Mouse (Mus musculus) embryonic facial prominence, embryonic 14.5 days (tissue): ENCODE measurements around the gene Fetub. TPM values are rescaled to one million over a fixed set of nuclear protein-coding genes. Genes with fewer than 3 reads are reported as not detected.

Experiments used
- ATAC-seq: fragments of 200-750 bp; cut with Nextera tagmentation; 2 replicates; pipeline ENCODE4 v1.8.0; 2017; ENCODE audit warnings: low read depth, moderate number of reproducible peaks, moderate TSS enrichment
- DNase-seq: peaks from one replicate; pipeline ENCODE4 v3.0.0-alpha.2; 2015; ENCODE audit warnings: low spot score
- H3K27ac ChIP-seq: fragments of 300-500 bp; sonication (generic); replicated peaks from 2 replicates; pipeline ENCODE4 v1.5.1; 2014; ENCODE audit warnings: low read depth, mild to moderate bottlenecking, low read length, moderate library complexity
- H3K27me3 ChIP-seq: fragments of 300-500 bp; sonication (generic); replicated peaks from 2 replicates; pipeline ENCODE4 v1.6.1; 2014; ENCODE audit warnings: low read length; ENCODE audit not compliant: control insufficient read depth, insufficient read depth
- H3K36me3 ChIP-seq: fragments of 300-500 bp; sonication (generic); 2 replicates; pipeline ENCODE4 v1.6.1; 2014; ENCODE audit warnings: low read length, mixed read lengths; ENCODE audit not compliant: control insufficient read depth, insufficient read depth
- H3K4me1 ChIP-seq: fragments of 300-500 bp; sonication (generic); 2 replicates; pipeline ENCODE4 v1.6.1; 2014; ENCODE audit warnings: antibody characterized with exemption, low read length; ENCODE audit not compliant: control insufficient read depth, insufficient read depth
- H3K4me2 ChIP-seq: fragments of 300-500 bp; sonication (generic); 2 replicates; pipeline ENCODE4 v1.6.1; 2014; ENCODE audit warnings: low read depth, mild to moderate bottlenecking, low read length, moderate library complexity, mixed read lengths
- H3K4me3 ChIP-seq: fragments of 300-500 bp; sonication (generic); 2 replicates; pipeline ENCODE4 v1.5.1; 2014; ENCODE audit warnings: low read depth, mild to moderate bottlenecking, low read length
- H3K9ac ChIP-seq: fragments of 300-500 bp; sonication (generic); 2 replicates; pipeline ENCODE4 v1.6.1; 2014; ENCODE audit warnings: low read depth, mild to moderate bottlenecking, low read length, moderate library complexity, mixed read lengths
- H3K9me3 ChIP-seq: fragments of 300-500 bp; sonication (generic); 2 replicates; pipeline ENCODE4 v1.6.1; 2016; ENCODE audit warnings: low read length; ENCODE audit not compliant: control insufficient read depth
- WGBS: fragments of 180-500 bp; shearing (Covaris S2); extraction: QIAGEN DNeasy Blood & Tissue Kit; methylation state at CpG from one replicate; pipeline ENCODE4 v1.1.7; 2014; 5-methylcytosine and 5-hydroxymethylcytosine counted together
- polyA plus RNA-seq: library from polyadenylated mRNA; unstranded; fragments of >200 nt; fragmentation: Nextera tagmentation; extraction: Ambion mirVana; gene quantifications from 2 replicates; pipeline ENCODE4 v1.2.1, GENCODE M21; 2014

Gene Fetub
- polyA plus RNA-seq, 1 experiment from 2014 or later, result 1.8 TPM

DNA sequence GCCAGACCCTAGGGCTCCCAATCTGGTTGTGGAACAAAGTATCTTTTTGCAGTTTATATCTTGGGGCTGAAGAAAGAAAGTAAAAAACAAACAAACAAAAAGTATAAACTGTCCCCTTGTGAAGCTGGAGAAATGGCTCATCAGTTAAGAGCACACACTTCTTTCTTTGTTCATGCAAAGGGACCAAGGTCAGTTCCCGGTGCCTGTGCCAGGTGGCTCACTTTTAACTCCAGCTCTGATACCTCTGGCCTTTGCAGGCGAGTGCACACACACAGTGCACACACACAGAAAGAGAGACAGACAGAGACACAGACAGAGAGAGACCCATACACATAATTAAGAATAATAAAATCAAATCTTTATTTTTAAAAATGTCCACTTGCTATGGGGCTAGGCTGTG is 21.5 kb upstream of the Fetub start:
- no peaks in the 10 kb centered on the region for H3K27me3 ChIP-seq
- WGBS, result 72% methylated on average over 2 of the region's 2 CpGs
- H3K4me2 ChIP-seq, result no peak overlapping the region
- no peaks in the 10 kb centered on the region for H3K36me3 ChIP-seq
- no peak overlapping the region for H3K27ac ChIP-seq
- H3K4me3 ChIP-seq, result no peak overlapping the region
- H3K9me3 ChIP-seq, result no peaks in the 10 kb centered on the region
- no peak overlapping the region for H3K9ac ChIP-seq
- no peaks in the 10 kb centered on the region for H3K4me1 ChIP-seq
- DNase-seq (no peak), ATAC-seq (no peak)

DNA sequence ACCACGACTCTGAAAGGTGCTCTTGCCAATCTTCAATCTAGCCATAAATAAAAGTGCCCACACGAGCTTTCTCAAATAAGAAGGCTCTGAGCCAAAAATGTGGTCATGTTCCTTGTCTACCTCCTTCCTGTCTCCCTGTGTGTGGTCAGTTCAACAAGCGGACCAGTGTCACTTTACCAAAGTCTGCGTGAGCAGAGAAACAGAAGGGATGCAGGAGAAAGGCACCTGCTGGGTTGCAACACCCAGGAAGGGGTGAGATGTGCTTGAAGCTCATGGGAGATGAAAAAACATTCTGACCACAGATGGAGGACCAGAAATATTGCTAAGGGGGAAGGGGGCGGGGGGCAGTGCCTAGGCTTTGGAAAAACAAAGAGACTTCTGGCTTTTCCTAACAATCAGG is 18.8 kb upstream of the Fetub start:
- no peak overlapping the region for H3K4me3 ChIP-seq
- ATAC-seq, result no peak
- H3K27ac ChIP-seq, result no peak overlapping the region
- no peaks in the 10 kb centered on the region for H3K4me1 ChIP-seq
- 60% methylated on average over 5 of the region's 5 CpGs for WGBS
- no peaks in the 10 kb centered on the region for H3K36me3 ChIP-seq
- no peaks in the 10 kb centered on the region for H3K27me3 ChIP-seq
- H3K9me3 ChIP-seq, result no peaks in the 10 kb centered on the region
- no peak overlapping the region for H3K9ac ChIP-seq
- no peak for DNase-seq
- H3K4me2 ChIP-seq, result no peak overlapping the region

DNA sequence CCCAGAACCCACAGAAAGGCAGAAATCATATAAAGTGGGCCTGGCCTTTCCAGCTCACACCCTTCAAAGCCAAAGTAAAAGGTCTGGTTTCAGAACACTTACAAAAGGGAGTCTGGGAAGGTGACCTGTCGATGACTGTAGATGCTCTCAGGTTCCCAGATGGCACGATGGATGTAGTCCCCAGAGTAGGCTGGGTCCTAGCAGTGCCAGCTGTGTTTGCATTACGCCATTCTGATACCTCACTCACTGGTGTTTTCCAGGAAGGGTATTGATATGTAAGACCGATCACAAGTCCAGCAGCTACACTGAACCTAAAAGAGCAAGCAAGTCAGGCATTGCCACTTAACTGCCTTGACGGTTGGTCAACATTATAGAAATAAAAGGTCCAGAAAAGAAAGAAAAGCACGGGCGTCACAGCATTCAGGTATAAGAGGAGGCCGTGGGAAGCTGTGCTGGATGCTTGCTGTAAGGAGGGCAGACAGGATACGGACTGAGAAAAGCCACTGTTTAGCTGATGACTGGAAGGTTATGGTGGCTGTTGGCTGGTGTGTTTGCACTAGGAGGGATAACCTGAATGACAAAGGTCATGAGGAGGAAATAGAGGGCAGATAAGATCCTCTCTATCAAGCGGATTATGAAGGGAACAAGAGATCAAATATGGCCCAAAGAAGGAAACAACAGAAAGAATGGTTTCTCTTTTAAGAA is 18.1 kb upstream of the Fetub start:
- Histone ChIP-seq H3K27me3 (no peaks in the 10 kb centered on the region), H3K4me1 (no peaks in the 10 kb centered on the region), H3K36me3 (no peaks in the 10 kb centered on the region), H3K4me2 (no peak overlapping the region), H3K4me3 (no peak overlapping the region), H3K27ac (no peak overlapping the region), H3K9me3 (no peaks in the 10 kb centered on the region), H3K9ac (no peak overlapping the region)
- DNase-seq, result no peak
- WGBS, result 82% methylated on average over 10 of the region's 10 CpGs
- no peak for ATAC-seq

DNA sequence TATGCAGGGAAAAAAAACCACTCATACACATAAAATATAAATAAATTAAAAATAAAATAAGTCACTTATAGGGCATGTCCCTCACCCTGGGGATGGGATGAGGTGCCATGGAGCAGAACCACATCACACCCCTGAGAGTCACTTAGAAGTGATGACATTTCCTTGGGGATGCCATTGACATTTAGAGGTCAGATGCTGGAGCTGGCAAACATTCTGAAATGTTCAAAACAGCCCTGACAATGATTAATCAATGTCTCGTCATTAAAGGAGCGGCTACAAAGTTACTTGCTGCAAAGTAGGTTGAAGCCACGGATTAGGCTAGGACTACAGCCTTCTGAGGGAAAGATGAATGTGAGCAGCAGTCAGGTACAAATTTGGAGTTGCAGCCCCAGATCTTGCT is 16.8 kb upstream of the Fetub start:
- DNase-seq (no peak), ATAC-seq (no peak)
- no peak overlapping the region for H3K4me2 ChIP-seq
- 73% methylated on average over 3 of the region's 3 CpGs for WGBS
- H3K27ac ChIP-seq, result no peak overlapping the region
- H3K9me3 ChIP-seq, result no peaks in the 10 kb centered on the region
- H3K4me1 ChIP-seq, result no peaks in the 10 kb centered on the region
- no peak overlapping the region for H3K9ac ChIP-seq
- no peak overlapping the region for H3K4me3 ChIP-seq
- no peaks in the 10 kb centered on the region for H3K36me3 ChIP-seq
- H3K27me3 ChIP-seq, result no peaks in the 10 kb centered on the region

DNA sequence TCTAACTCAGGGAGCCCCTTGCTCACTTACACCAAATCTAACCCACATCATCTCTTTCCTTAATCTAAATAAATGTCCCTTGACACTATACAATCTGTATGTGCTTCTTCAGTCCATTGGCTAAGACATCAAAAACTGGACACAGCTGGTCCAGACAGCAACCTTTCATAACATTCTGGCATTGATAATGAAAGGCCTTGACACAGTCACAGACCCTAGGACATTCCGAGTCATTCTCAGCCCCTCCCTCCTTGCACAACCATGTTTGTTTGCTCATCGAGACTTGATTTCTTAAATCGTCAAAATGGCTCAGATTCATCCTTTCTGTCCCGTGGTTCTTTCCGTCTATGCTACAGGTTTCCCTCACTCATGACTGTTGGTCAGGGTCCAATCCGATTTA is 8.8 kb upstream of the Fetub start:
- H3K4me2 ChIP-seq, result no peak overlapping the region
- no peak overlapping the region for H3K4me3 ChIP-seq
- H3K9me3 ChIP-seq, result no peaks in the 10 kb centered on the region
- H3K9ac ChIP-seq, result no peak overlapping the region
- no peak overlapping the region for H3K27ac ChIP-seq
- WGBS, result 91% methylated on average over 6 of the region's 6 CpGs
- no peaks in the 10 kb centered on the region for H3K36me3 ChIP-seq
- H3K4me1 ChIP-seq, result no peaks in the 10 kb centered on the region
- ATAC-seq (no peak), DNase-seq (no peak)
- H3K27me3 ChIP-seq, result no peaks in the 10 kb centered on the region

DNA sequence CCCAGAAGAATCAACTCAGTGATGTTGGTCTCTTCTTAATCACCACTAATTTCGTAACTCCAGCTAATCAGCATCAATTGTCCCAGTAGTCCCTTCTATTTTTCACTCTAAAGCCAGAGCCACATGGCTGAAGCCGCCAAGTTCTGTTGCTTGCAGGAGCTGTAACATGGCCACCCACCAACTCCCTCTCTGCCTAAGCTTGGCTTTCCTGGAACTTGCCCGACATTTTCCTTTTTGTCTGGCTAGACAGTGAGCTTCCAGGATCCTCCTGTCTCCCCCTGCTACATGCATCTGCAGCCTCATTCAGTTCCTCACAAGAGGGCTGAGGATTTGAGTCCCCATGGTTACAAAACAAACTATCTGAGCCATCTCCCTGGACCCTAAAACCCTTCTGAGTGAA is 6.1 kb upstream of the Fetub start:
- Histone ChIP-seq H3K36me3 (no peaks in the 10 kb centered on the region), H3K4me2 (no peak overlapping the region), H3K27me3 (no peaks in the 10 kb centered on the region), H3K4me1 (no peaks in the 10 kb centered on the region), H3K4me3 (no peak overlapping the region), H3K9ac (no peak overlapping the region), H3K9me3 (0 out of 2 replicates have a peak, but pooled peaks cover 4% of the 10 kb centered on the region), H3K27ac (no peak overlapping the region)
- ATAC-seq (no peak), DNase-seq (no peak)
- 68% methylated on average over 3 of the region's 3 CpGs for WGBS

DNA sequence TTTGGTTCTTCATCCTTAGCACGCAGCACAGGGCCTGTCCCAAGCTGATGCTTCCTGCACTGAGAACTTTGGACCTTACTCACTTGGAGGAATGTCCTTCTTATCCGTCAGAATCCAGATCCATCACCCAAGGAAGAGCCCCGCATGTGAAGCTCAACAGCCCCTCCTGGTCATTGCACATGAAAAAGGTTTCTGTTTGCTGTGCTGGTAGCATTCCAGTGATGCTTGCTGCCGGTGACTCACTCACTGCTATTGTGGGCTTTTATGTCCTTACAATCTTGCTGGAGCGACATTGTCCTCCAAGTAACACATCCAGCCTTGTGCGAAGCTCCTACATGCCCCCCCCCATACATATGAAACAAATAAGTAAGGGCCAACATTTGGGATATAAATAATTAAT is 5.2 kb upstream of the Fetub start:
- no peak overlapping the region for H3K9ac ChIP-seq
- no peak for DNase-seq
- no peaks in the 10 kb centered on the region for H3K27me3 ChIP-seq
- no peak for ATAC-seq
- H3K4me3 ChIP-seq, result no peak overlapping the region
- H3K9me3 ChIP-seq, result 0 out of 2 replicates have a peak, but pooled peaks cover 4% of the 10 kb centered on the region
- no peaks in the 10 kb centered on the region for H3K36me3 ChIP-seq
- H3K4me2 ChIP-seq, result no peak overlapping the region
- WGBS, result 82% methylated on average over 6 of the region's 6 CpGs
- no peak overlapping the region for H3K27ac ChIP-seq
- no peaks in the 10 kb centered on the region for H3K4me1 ChIP-seq

DNA sequence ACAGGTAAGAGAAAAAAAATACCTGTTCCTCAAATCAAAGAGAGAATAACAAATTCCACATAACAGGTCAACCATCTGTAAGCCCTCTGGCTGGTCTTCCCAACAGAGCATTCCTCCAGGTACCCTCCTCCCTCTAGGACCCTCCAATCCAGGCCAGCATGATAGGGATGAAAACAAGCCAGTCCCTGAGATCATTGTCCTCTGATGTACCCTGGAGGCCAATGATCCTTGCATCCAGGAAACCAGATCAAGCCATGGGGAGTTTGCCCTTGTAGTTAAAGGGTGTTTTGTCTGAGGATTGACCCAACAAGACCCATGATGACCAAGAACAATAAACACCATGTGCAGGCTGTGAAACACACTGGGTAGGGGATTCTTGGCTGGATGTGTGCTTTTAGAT is 3.9 kb upstream of the Fetub start:
- no peaks in the 10 kb centered on the region for H3K27me3 ChIP-seq
- H3K9me3 ChIP-seq, result 0 out of 2 replicates have a peak, but pooled peaks cover 4% of the 10 kb centered on the region
- no peak overlapping the region for H3K27ac ChIP-seq
- no peak overlapping the region for H3K4me2 ChIP-seq
- H3K9ac ChIP-seq, result no peak overlapping the region
- no peak for ATAC-seq
- H3K4me3 ChIP-seq, result no peak overlapping the region
- no peaks in the 10 kb centered on the region for H3K4me1 ChIP-seq
- no peak for DNase-seq
- H3K36me3 ChIP-seq, result no peaks in the 10 kb centered on the region

DNA sequence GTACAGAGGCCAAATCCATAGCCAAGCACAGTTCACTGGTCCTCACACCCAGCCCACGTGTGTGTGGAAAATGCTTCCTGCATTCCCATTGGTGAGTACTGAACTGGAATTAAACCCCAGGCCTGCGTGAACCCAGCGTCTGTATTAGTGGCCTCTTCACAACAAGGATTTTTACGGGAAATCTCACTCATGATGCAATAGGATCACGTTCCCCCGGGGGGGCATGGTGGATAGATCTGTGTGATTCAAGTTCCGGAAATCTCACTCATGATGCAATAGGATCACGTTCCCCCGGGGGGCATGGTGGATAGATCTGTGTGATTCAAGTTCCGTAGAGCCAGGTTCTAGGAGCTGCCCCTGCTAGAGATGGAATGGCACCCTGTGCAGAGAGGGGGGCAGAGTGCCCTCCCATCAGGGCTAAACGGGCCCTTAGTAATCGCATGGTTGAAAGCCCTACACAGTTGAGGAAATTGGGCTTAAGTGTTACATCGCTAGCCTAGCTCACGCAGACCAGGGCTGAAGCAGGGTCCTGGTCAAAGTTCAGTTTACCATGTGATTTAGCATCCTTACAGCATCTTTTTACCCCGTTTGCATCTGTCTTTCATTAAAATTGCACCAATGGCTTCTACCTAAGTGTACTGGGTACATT is 654 bp downstream of the Fetub start:
- Histone ChIP-seq H3K4me3 (no peak overlapping the region), H3K4me2 (peak overlapping the region; percentile 18; the same call in 1 of the 2 replicates), H3K4me1 (no peaks in the 10 kb centered on the region), H3K27ac (no peak overlapping the region), H3K9me3 (0 out of 2 replicates have a peak, but pooled peaks cover 4% of the 10 kb centered on the region), H3K9ac (no peak overlapping the region), H3K27me3 (no peaks in the 10 kb centered on the region), H3K36me3 (no peaks in the 10 kb centered on the region)
- 41% methylated on average over 15 of the region's 15 CpGs for WGBS
- 0 out of 2 replicates have a peak, but pooled peaks have one; percentile 53 for ATAC-seq
- peak; percentile 27 for DNase-seq
